Mouse (Mus musculus) spleen, adult 2 months (tissue): ENCODE data around the gene Fnbp1.

Experiments used
- CTCF ChIP-seq: fragments of 200-500 bp; IDR thresholded peaks from 2 replicates; pipeline ENCODE4 v1.5.1; 2011; ENCODE audit warnings: mild to moderate bottlenecking, inconsistent platforms; ENCODE audit not compliant: insufficient read depth, insufficient read length, insufficient replicate concordance; ENCODE audit errors: extremely low read depth
- POLR2A ChIP-seq: fragments of 200-500 bp; IDR thresholded peaks from 2 replicates; pipeline ENCODE4 v1.6.1; 2011; ENCODE audit warnings: low read depth, low read length, inconsistent platforms

DNA sequence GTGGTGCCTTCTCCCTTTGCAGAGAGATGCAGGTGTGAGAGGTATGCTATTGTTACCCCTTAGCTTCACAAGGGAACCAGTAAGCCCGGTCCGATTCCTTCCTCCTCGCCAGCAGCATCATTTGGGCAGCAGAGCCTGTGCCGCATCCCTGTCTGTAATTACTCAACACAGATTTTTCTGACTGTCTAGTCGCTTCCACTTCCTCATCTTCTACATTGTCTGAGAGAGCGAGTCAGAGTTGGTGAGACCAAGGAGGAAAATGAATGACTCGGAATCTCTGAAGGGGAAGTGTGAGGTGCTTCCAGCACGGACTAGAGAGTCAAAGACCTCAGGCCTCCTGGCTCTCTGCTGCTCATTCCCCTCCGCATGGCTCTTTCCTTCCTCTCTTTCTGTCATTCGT is 89.4 kb downstream of the Fnbp1 start:
- TF ChIP-seq POLR2A (no peak), CTCF (no peak)
